Mouse (Mus musculus) leukemia stem cell, adult 10-12 weeks (primary cell): ENCODE data around the gene Miga1. TPM values are rescaled to one million over a fixed set of nuclear protein-coding genes. Genes with fewer than 3 reads are reported as not detected.

Source experiments
- polyA plus RNA-seq: library from polyadenylated mRNA; stranded (reverse); fragments of >175 nt; gene quantifications from 2 replicates; pipeline ENCODE4 v1.2.3, GENCODE M21; 2012; ENCODE audit warnings: low replicate concordance

Miga1 gene
- 12.3 and 33.6 TPM in 2 replicates for polyA plus RNA-seq

DNA sequence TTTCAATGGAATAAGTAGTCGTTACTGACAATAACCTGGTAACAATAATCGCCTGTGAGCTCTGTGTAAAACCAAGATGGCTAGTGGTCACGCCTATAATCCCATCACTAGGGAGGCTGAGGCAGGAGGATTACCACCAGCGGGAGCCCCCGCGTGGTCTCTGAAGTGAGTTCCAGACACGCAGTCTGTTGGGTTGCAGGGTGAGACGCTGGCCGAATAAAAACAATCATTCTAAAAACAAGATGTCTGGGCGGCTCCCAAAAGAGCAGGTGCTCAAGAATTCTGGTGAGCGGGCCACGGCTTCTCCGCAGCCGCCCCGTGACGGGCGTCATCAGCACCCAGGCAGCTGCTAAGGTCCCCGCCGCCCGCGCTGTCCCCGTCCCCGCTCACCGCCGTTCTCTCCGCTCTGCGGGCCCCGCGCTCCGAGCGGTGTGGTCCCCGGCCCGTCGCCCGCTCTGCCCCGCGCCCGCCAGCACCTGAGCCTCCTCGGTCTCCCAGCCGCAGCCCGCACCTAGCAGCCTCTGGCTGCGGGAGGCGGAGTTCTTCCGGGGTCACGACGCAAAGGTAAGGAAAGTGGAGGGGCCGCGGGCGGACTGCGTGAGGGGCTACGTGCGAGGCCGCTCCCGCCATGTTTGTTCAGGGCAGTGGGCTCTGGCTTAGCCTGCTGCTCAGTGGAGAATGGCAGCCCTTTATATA, at the start of gene Miga1:
Gene Miga1, minus strand, starts transcription at position 546 of the 696 bp plus-strand sequence.

DNA sequence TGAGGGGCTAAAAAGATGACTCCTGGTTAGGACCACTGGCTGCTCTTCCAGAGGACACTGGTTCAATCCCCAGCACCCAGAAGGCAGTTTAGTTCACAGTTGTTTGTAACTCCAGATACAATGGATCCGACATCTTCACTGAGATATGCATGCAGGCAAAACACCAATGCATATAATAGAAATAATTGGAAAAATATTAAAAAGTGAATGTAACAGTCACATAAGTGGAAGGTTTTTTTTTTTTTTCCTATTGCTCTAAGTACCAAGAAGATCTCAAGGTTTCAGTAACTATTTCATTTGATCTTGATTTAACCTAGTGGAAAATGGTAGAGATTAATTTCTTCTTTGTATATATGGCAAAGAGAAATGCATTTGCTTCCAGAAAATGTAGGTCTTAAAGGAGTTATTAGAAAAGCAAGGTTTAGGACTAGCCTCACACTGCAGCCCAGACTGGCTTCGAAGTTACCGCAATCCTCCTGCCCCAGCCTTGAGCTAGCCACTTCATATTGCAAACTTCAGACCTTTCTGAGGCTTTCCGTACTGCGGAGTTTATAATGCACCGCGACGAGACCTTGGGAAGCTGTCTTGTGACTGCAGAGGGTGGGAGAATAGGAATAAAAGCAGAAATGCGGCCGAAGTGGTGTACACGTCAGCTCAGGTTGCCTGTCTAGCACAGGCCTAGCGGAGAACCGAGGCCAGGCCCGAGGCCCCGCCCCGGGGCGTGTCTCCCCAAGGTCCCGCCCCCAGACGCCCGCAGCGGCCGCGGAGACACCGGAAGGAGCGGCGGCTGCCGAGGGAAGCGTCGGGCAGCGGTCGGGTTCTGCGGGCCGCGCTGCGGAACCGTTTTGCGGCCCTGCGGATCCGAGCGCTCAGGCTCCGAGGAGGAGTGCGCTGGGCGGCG, 5.8 kb upstream of the Miga1 start, which contains the start of gene Usp33:
Gene Usp33, plus strand, starts transcription at position 747 of the 901 bp plus-strand sequence.

DNA sequence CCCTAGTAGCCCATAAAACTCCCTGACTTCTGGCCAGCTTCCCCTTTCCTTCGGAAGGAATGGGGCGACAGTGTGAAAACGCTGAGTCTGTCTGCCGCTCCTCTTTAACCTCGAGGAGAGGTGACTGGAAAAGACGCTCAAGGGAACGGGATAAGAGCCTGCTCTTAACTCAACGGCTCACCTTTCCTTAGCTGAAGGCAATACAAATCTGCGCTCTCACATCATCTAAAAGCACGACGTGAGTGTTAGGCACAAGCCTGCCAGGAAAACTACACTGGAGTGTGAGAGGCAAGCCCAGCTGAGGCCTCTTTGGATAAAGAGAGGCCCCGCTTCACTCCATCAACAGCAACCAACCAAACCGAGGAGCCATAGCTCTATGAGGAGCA, 74.2 kb downstream of the Miga1 start, which contains the start of gene Nexn:
Gene Nexn, minus strand, starts transcription at position 315 of the 386 bp plus-strand sequence.

Other genes with a start within 250 kb of the Miga1 start
- gene Gipc2, start 174.2 kb downstream of the Miga1 start, polyA plus RNA-seq, result not detected in 2 replicates
- 0.96 and 5.8 TPM in 2 replicates for gene Dnajb4, start 130.1 kb downstream of the Miga1 start, polyA plus RNA-seq
- gene Fubp1, start 130.0 kb downstream of the Miga1 start, polyA plus RNA-seq, result 1,505 and 1,947 TPM in 2 replicates
- 0.61 TPM in 1 of 2 replicates, not detected in the other for gene Nexn, start 74.1 kb downstream of the Miga1 start, polyA plus RNA-seq
- gene Usp33, start 6.1 kb upstream of the Miga1 start, polyA plus RNA-seq, result 3.0 and 11.8 TPM in 2 replicates
- 1.4 and 6.1 TPM in 2 replicates for gene Zzz3, start 55.1 kb upstream of the Miga1 start, polyA plus RNA-seq